Comparison of ENCODE assay signal across 9 mouse cellular contexts in genomic region chr10:80848571-80848970, GRCm38 (mm10). TPM values are rescaled to one million over a fixed set of nuclear protein-coding genes. Genes with fewer than 3 reads are reported as not detected.
DNase-seq lines count a peak whose midpoint lies in the region; ATAC-seq and TF ChIP-seq lines count a peak whose summit lies in the region.
"Had no signal": no experiment of that assay in that cellular context is flagged by ENCODE, and none has a peak within 500 bp of the region (broad histone marks: within the 10 kb centered on the region; RNA-seq: fewer than 3 reads in every experiment).

No protein-coding gene starts in this region.

- H3K36me3 ChIP-seq in heart, embryonic 13.5 days, result peaks cover 31% of the 10 kb centered on the region
- peaks cover 26% of the 10 kb centered on the region for H3K36me3 ChIP-seq in liver, embryonic 15.5 days (replicated peaks)
- H3K36me3 ChIP-seq in spleen, adult 2 months (ENCODE audit: control insufficient read depth, insufficient read depth, low read length), result peaks cover 9% of the 10 kb centered on the region; the same call in 1 of the 2 replicates
- H3K36me3 ChIP-seq in hindbrain, embryonic 12.5 days, result peaks cover 24% of the 10 kb centered on the region

- TF ChIP-seq POLR2A in spleen, adult 2 months (IDR thresholded peaks at IDR 0.05; ENCODE audit: low read depth, low read length), result no peak

- H3K4me3 ChIP-seq in heart, embryonic 13.5 days, result no peak overlapping the region
- no peak overlapping the region for H3K4me3 ChIP-seq in liver, embryonic 15.5 days (replicated peaks)
- H3K4me3 ChIP-seq in spleen, adult 2 months (ENCODE audit: extremely low read depth, insufficient read depth, insufficient read length), result no peak overlapping the region
- no peak overlapping the region for H3K4me3 ChIP-seq in hindbrain, embryonic 12.5 days
- H3K4me3 ChIP-seq: erythroblast, embryonic 14.5 days had no signal

- no peak overlapping the region for H3K27ac ChIP-seq in heart, embryonic 13.5 days (replicated peaks)
- H3K27ac ChIP-seq in liver, embryonic 15.5 days (replicated peaks), result peak overlapping the region; percentile 54; the same call in 1 of the 2 replicates
- no peak overlapping the region for H3K27ac ChIP-seq in spleen, adult 2 months (ENCODE audit: insufficient read depth, low read length)
- no peak overlapping the region for H3K27ac ChIP-seq in hindbrain, embryonic 12.5 days

- H3K9me3 ChIP-seq in heart, embryonic 13.5 days, result no peaks in the 10 kb centered on the region
- no peaks in the 10 kb centered on the region for H3K9me3 ChIP-seq in liver, embryonic 15.5 days (replicated peaks)
- no peaks in the 10 kb centered on the region for H3K9me3 ChIP-seq in hindbrain, embryonic 12.5 days (replicated peaks)

- TF ChIP-seq CTCF in spleen, adult 2 months (IDR thresholded peaks at IDR 0.05; ENCODE audit: extremely low read depth, insufficient read depth, insufficient read length, insufficient replicate concordance), result no peak

- ATAC-seq in CD4-positive, CD25-positive, alpha-beta regulatory T cell, adult 4 months, result peak; percentile 84
- ATAC-seq in heart, embryonic 13.5 days (ENCODE audit: extremely low read depth, insufficient number of reproducible peaks, low FRiP score, low TSS enrichment), result peak; percentile 56
- ATAC-seq in liver, embryonic 15.5 days (ENCODE audit: insufficient read depth), result peak; percentile 65
- ATAC-seq in hindbrain, embryonic 12.5 days (ENCODE audit: low FRiP score), result no peak
- ATAC-seq in cerebellum, adult (ENCODE audit: insufficient number of reproducible peaks, low FRiP score, low TSS enrichment), result no peak

- no peak overlapping the region for H3K4me2 ChIP-seq in heart, embryonic 13.5 days
- H3K4me2 ChIP-seq in liver, embryonic 15.5 days, result peak overlapping the region; percentile 4; the same call in 1 of the 2 replicates
- no peak overlapping the region for H3K4me2 ChIP-seq in hindbrain, embryonic 12.5 days (replicated peaks)

- H3K27me3 ChIP-seq in heart, embryonic 13.5 days (replicated peaks), result peaks cover 33% of the 10 kb centered on the region
- H3K27me3 ChIP-seq in liver, embryonic 15.5 days, result peaks cover 38% of the 10 kb centered on the region
- H3K27me3 ChIP-seq in spleen, adult 2 months (ENCODE audit: control insufficient read depth, insufficient read depth, low read length), result peaks cover 2% of the 10 kb centered on the region; the same call in 1 of the 2 replicates
- H3K27me3 ChIP-seq in hindbrain, embryonic 12.5 days, result peaks cover 28% of the 10 kb centered on the region

- no peak overlapping the region for H3K9ac ChIP-seq in heart, embryonic 13.5 days
- no peak overlapping the region for H3K9ac ChIP-seq in liver, embryonic 15.5 days
- H3K9ac ChIP-seq in hindbrain, embryonic 12.5 days, result no peak overlapping the region

- WGBS in heart, embryonic 13.5 days, result 10% methylated on average over 10 of the region's 10 CpGs
- 3% methylated on average over 10 of the region's 10 CpGs for WGBS in liver, embryonic 15.5 days (ENCODE audit: insufficient replicate concordance)
- WGBS in spleen, adult 2 months, result 3% methylated on average over 10 of the region's 10 CpGs
- 12% methylated on average over 10 of the region's 10 CpGs for WGBS in hindbrain, embryonic 12.5 days

- peak; percentile 96 for DNase-seq in ZHBTc4 (ENCODE audit: low read depth, low spot score)
- peak; percentile 38 to 64 for DNase-seq in spleen, adult 2 months (ENCODE audit: low read depth in 1 of 2, low spot score in 2 of 2)
- DNase-seq in left cerebral cortex, adult 18-20 months (ENCODE audit: low spot score in 2 of 2), result no peak

- H3K4me1 ChIP-seq in heart, embryonic 13.5 days, result peaks cover 35% of the 10 kb centered on the region
- H3K4me1 ChIP-seq in liver, embryonic 15.5 days (replicated peaks), result peaks cover 43% of the 10 kb centered on the region
- no peaks in the 10 kb centered on the region for H3K4me1 ChIP-seq in spleen, adult 2 months (ENCODE audit: control insufficient read depth, insufficient read depth, insufficient read length)
- peaks cover 5% of the 10 kb centered on the region for H3K4me1 ChIP-seq in hindbrain, embryonic 12.5 days

RNA-seq across cellular contexts. Expression of gene Lingo3, which starts 4.7 kb away (rescaled TPM):
- not detected for polyA plus RNA-seq in CD4-positive, CD25-positive, alpha-beta regulatory T cell, adult 4 months (2017; shearing (Covaris generic))
- 0.16 and 0.34 TPM in 2 replicates for polyA plus RNA-seq in heart, embryonic 13.5 days (2015; fragmentation: Nextera tagmentation; extraction: Ambion mirVana)
- polyA plus RNA-seq in liver, embryonic 15.5 days (2015; fragmentation: Nextera tagmentation; extraction: Ambion mirVana), result not detected in 2 replicates
- 0.02 TPM in 2 replicates for polyA plus RNA-seq in spleen, adult 2 months (2012; rRNA removed)
- polyA plus RNA-seq in hindbrain, embryonic 12.5 days (2016; fragmentation: Nextera tagmentation; extraction: Ambion mirVana), result 0.74 and 0.94 TPM in 2 replicates
- total RNA-seq in left cerebral cortex, adult 18-20 months (2021), result 10 to 100 TPM; 35.4 to 45.0 TPM
- polyA plus RNA-seq: erythroblast, embryonic 14.5 days had no signal

RNA-seq across cellular contexts. Expression of gene Lsm7, which starts 6.4 kb away (rescaled TPM):
- 100 to 1,000 TPM; 198 to 233 TPM for polyA plus RNA-seq in CD4-positive, CD25-positive, alpha-beta regulatory T cell, adult 4 months (2017; shearing (Covaris generic))
- 157 and 171 TPM in 2 replicates for polyA plus RNA-seq in heart, embryonic 13.5 days (2015; fragmentation: Nextera tagmentation; extraction: Ambion mirVana)
- 115 TPM in 2 replicates for polyA plus RNA-seq in liver, embryonic 15.5 days (2015; fragmentation: Nextera tagmentation; extraction: Ambion mirVana)
- polyA plus RNA-seq in spleen, adult 2 months (2012; rRNA removed), result 84.0 and 103 TPM in 2 replicates
- polyA plus RNA-seq in hindbrain, embryonic 12.5 days (2016; fragmentation: Nextera tagmentation; extraction: Ambion mirVana), result 214 and 250 TPM in 2 replicates
- 10 to 100 TPM; 34.8 to 48.8 TPM for total RNA-seq in left cerebral cortex, adult 18-20 months (2021)

RNA-seq across cellular contexts. Expression of gene Sppl2b, which starts 6.5 kb away (rescaled TPM):
- polyA plus RNA-seq in CD4-positive, CD25-positive, alpha-beta regulatory T cell, adult 4 months (2017; shearing (Covaris generic)), result 10 to 100 TPM; 12.2 to 22.2 TPM
- polyA plus RNA-seq in heart, embryonic 13.5 days (2015; fragmentation: Nextera tagmentation; extraction: Ambion mirVana), result 27.7 and 28.5 TPM in 2 replicates
- 63.9 and 69.6 TPM in 2 replicates for polyA plus RNA-seq in liver, embryonic 15.5 days (2015; fragmentation: Nextera tagmentation; extraction: Ambion mirVana)
- polyA plus RNA-seq in spleen, adult 2 months (2012; rRNA removed), result 127 and 130 TPM in 2 replicates
- polyA plus RNA-seq in hindbrain, embryonic 12.5 days (2016; fragmentation: Nextera tagmentation; extraction: Ambion mirVana), result 56.6 and 58.8 TPM in 2 replicates
- total RNA-seq in left cerebral cortex, adult 18-20 months (2021), result 10 to 100 TPM; 45.6 to 53.7 TPM

RNA-seq across cellular contexts. Expression of gene Oaz1, which starts 22.1 kb away (rescaled TPM):
- polyA plus RNA-seq in CD4-positive, CD25-positive, alpha-beta regulatory T cell, adult 4 months (2017; shearing (Covaris generic)), result 1,000 to 10,000 TPM; 1,727 to 2,219 TPM
- polyA plus RNA-seq in heart, embryonic 13.5 days (2015; fragmentation: Nextera tagmentation; extraction: Ambion mirVana), result 2,053 and 2,109 TPM in 2 replicates
- polyA plus RNA-seq in liver, embryonic 15.5 days (2015; fragmentation: Nextera tagmentation; extraction: Ambion mirVana), result 1,470 and 1,719 TPM in 2 replicates
- 730 and 862 TPM in 2 replicates for polyA plus RNA-seq in spleen, adult 2 months (2012; rRNA removed)
- polyA plus RNA-seq in hindbrain, embryonic 12.5 days (2016; fragmentation: Nextera tagmentation; extraction: Ambion mirVana), result 1,255 and 1,389 TPM in 2 replicates
- 100 to 1,000 TPM; 517 to 561 TPM for total RNA-seq in left cerebral cortex, adult 18-20 months (2021)

RNA-seq across cellular contexts. Expression of gene Tmprss9, which starts 23.1 kb away (rescaled TPM):
- polyA plus RNA-seq in CD4-positive, CD25-positive, alpha-beta regulatory T cell, adult 4 months (2017; shearing (Covaris generic)), result not detected
- polyA plus RNA-seq in heart, embryonic 13.5 days (2015; fragmentation: Nextera tagmentation; extraction: Ambion mirVana), result 0.05 and 0.07 TPM in 2 replicates
- polyA plus RNA-seq in liver, embryonic 15.5 days (2015; fragmentation: Nextera tagmentation; extraction: Ambion mirVana), result 0.05 TPM in 1 of 2 replicates, not detected in the other
- polyA plus RNA-seq in spleen, adult 2 months (2012; rRNA removed), result 0.08 and 0.09 TPM in 2 replicates
- 0.08 TPM in 2 replicates for polyA plus RNA-seq in hindbrain, embryonic 12.5 days (2016; fragmentation: Nextera tagmentation; extraction: Ambion mirVana)
- under 1 TPM; 0.12 to 0.26 TPM for total RNA-seq in left cerebral cortex, adult 18-20 months (2021)

Comparison
In these comparisons a context has a peak if more than half of its experiments do, and no peak if none do; other contexts are left out.
1. ATAC-seq: peak in CD4-positive, CD25-positive, alpha-beta regulatory T cell, adult 4 months (single experiment), heart, embryonic 13.5 days (single experiment) and liver, embryonic 15.5 days (single experiment); none in hindbrain, embryonic 12.5 days (single experiment) and cerebellum, adult (single experiment).
2. DNase-seq: peak in ZHBTc4 (single experiment) and spleen, adult 2 months (2 of 2); none in left cerebral cortex, adult 18-20 months (0 of 2).